ENCODE assay signal across 10 mouse cellular contexts in genomic region chr15:103552096-103552690, GRCm38 (mm10). TPM values are rescaled to one million over a fixed set of nuclear protein-coding genes. Genes with fewer than 3 reads are reported as not detected.
DNase-seq lines count a peak whose midpoint lies in the region; ATAC-seq lines count a peak whose summit lies in the region.
"Had no signal": no experiment of that assay in that cellular context is flagged by ENCODE, and none has a peak within 500 bp of the region (broad histone marks: within the 10 kb centered on the region; RNA-seq: fewer than 3 reads in every experiment).

No protein-coding gene starts in this region.

- no peaks in the 10 kb centered on the region for H3K4me1 ChIP-seq in hindbrain, embryonic 13.5 days (replicated peaks)
- no peaks in the 10 kb centered on the region for H3K4me1 ChIP-seq in hindbrain, embryonic 10.5 days (replicated peaks)
- H3K4me1 ChIP-seq in embryonic facial prominence, embryonic 14.5 days (ENCODE audit: control insufficient read depth, insufficient read depth, low read length) = no peaks in the 10 kb centered on the region
- H3K4me1 ChIP-seq in intestine, embryonic 16.5 days (ENCODE audit: control insufficient read depth, insufficient read depth, low read length) = no peaks in the 10 kb centered on the region
- H3K4me1 ChIP-seq: embryonic facial prominence, embryonic 13.5 days; megakaryocyte, embryonic 14.5 days had no signal

- no peak overlapping the region for H3K4me2 ChIP-seq in hindbrain, embryonic 13.5 days
- no peak overlapping the region for H3K4me2 ChIP-seq in embryonic facial prominence, embryonic 14.5 days (ENCODE audit: low read depth, low read length)
- H3K4me2 ChIP-seq in intestine, embryonic 16.5 days (ENCODE audit: low read depth, low read length) = no peak overlapping the region
- H3K4me2 ChIP-seq: embryonic facial prominence, embryonic 13.5 days had no signal

- H3K36me3 ChIP-seq in hindbrain, embryonic 13.5 days = no peaks in the 10 kb centered on the region
- no peaks in the 10 kb centered on the region for H3K36me3 ChIP-seq in hindbrain, embryonic 10.5 days
- no peaks in the 10 kb centered on the region for H3K36me3 ChIP-seq in embryonic facial prominence, embryonic 14.5 days (ENCODE audit: control insufficient read depth, insufficient read depth, low read length)
- no peaks in the 10 kb centered on the region for H3K36me3 ChIP-seq in intestine, embryonic 16.5 days (ENCODE audit: control insufficient read depth, insufficient read depth, low read length)
- H3K36me3 ChIP-seq: embryonic facial prominence, embryonic 13.5 days had no signal

- H3K27ac ChIP-seq in hindbrain, embryonic 13.5 days = no peak overlapping the region
- H3K27ac ChIP-seq in hindbrain, embryonic 10.5 days = no peak overlapping the region
- no peak overlapping the region for H3K27ac ChIP-seq in embryonic facial prominence, embryonic 14.5 days (replicated peaks; ENCODE audit: low read depth, low read length)
- no peak overlapping the region for H3K27ac ChIP-seq in intestine, embryonic 16.5 days (ENCODE audit: low read length)
- H3K27ac ChIP-seq: embryonic facial prominence, embryonic 13.5 days had no signal

- no peak for DNase-seq in hindbrain, embryonic 10.5 days (ENCODE audit: low spot score)
- DNase-seq in 416B (ENCODE audit: low read depth) (peak; percentile 78), MEL-GATA-1-ER (ENCODE audit: extremely low read depth, low read depth) (peak; percentile 12)
- DNase-seq in embryonic facial prominence, embryonic 14.5 days (ENCODE audit: low spot score) = peak; percentile 83
- no peak for DNase-seq in frontal cortex, postnatal 36 days (ENCODE audit: low spot score in 2 of 2)

- no peaks in the 10 kb centered on the region for H3K9me3 ChIP-seq in hindbrain, embryonic 13.5 days
- H3K9me3 ChIP-seq in hindbrain, embryonic 10.5 days = no peaks in the 10 kb centered on the region
- H3K9me3 ChIP-seq in embryonic facial prominence, embryonic 14.5 days (ENCODE audit: control insufficient read depth, low read length) = no peaks in the 10 kb centered on the region
- no peaks in the 10 kb centered on the region for H3K9me3 ChIP-seq in intestine, embryonic 16.5 days (ENCODE audit: control insufficient read depth, low read length)
- H3K9me3 ChIP-seq: embryonic facial prominence, embryonic 13.5 days; megakaryocyte, embryonic 14.5 days had no signal

- 0 out of 2 replicates have a peak, but pooled peaks have one; percentile 63 for ATAC-seq in hindbrain, embryonic 13.5 days (ENCODE audit: low FRiP score)
- no peak for ATAC-seq in embryonic facial prominence, embryonic 14.5 days (ENCODE audit: low read depth)
- 0 out of 2 replicates have a peak, but pooled peaks have one; percentile 63 for ATAC-seq in intestine, embryonic 16.5 days
- peak; percentile 84 for ATAC-seq in megakaryocyte-erythroid progenitor cell, adult 5-6 weeks (replicated peaks; ENCODE audit: low FRiP score, low TSS enrichment, poor library complexity, severe bottlenecking)

- no peak overlapping the region for H3K9ac ChIP-seq in hindbrain, embryonic 13.5 days
- H3K9ac ChIP-seq in embryonic facial prominence, embryonic 14.5 days (ENCODE audit: low read depth, low read length) = no peak overlapping the region
- no peak overlapping the region for H3K9ac ChIP-seq in intestine, embryonic 16.5 days (ENCODE audit: low read depth, low read length)
- H3K9ac ChIP-seq: embryonic facial prominence, embryonic 13.5 days had no signal

- H3K4me3 ChIP-seq in hindbrain, embryonic 13.5 days = no peak overlapping the region
- no peak overlapping the region for H3K4me3 ChIP-seq in hindbrain, embryonic 10.5 days
- no peak overlapping the region for H3K4me3 ChIP-seq in embryonic facial prominence, embryonic 14.5 days (ENCODE audit: low read depth, low read length)
- no peak overlapping the region for H3K4me3 ChIP-seq in intestine, embryonic 16.5 days (ENCODE audit: low read length)
- H3K4me3 ChIP-seq: embryonic facial prominence, embryonic 13.5 days; megakaryocyte, embryonic 14.5 days had no signal

- WGBS in hindbrain, embryonic 13.5 days = 44% methylated on average over 3 of the region's 3 CpGs
- 44% methylated on average over 3 of the region's 3 CpGs for WGBS in hindbrain, embryonic 10.5 days
- 49% methylated on average over 3 of the region's 3 CpGs for WGBS in embryonic facial prominence, embryonic 14.5 days
- WGBS in intestine, embryonic 16.5 days = 42% methylated on average over 3 of the region's 3 CpGs

- H3K27me3 ChIP-seq in hindbrain, embryonic 13.5 days = no peaks in the 10 kb centered on the region
- H3K27me3 ChIP-seq in hindbrain, embryonic 10.5 days (ENCODE audit: insufficient read depth, poor library complexity, severe bottlenecking) = no peaks in the 10 kb centered on the region
- H3K27me3 ChIP-seq in embryonic facial prominence, embryonic 14.5 days (replicated peaks; ENCODE audit: control insufficient read depth, insufficient read depth, low read length) = no peaks in the 10 kb centered on the region
- no peaks in the 10 kb centered on the region for H3K27me3 ChIP-seq in intestine, embryonic 16.5 days (replicated peaks; ENCODE audit: control insufficient read depth, insufficient read depth, low read length)
- H3K27me3 ChIP-seq: embryonic facial prominence, embryonic 13.5 days had no signal

RNA-seq across cellular contexts. Expression of gene Glycam1, which starts 12.7 kb away (rescaled TPM):
- not detected in 2 replicates for polyA plus RNA-seq in hindbrain, embryonic 13.5 days (2015; fragmentation: Nextera tagmentation; extraction: Ambion mirVana)
- not detected in 2 replicates for polyA plus RNA-seq in hindbrain, embryonic 10.5 days (2016; fragmentation: Nextera tagmentation; extraction: Ambion mirVana)
- polyA plus RNA-seq in embryonic facial prominence, embryonic 14.5 days (2014; fragmentation: Nextera tagmentation; extraction: Ambion mirVana) = not detected in 2 replicates
- not detected in 2 replicates for polyA plus RNA-seq in intestine, embryonic 16.5 days (2015; fragmentation: Nextera tagmentation; extraction: Ambion mirVana)
- not detected in 2 replicates for total RNA-seq in megakaryocyte-erythroid progenitor cell, adult 5-6 weeks (2014; fragmentation: Nextera tagmentation)
- not detected in 2 replicates for total RNA-seq in megakaryocyte-erythroid progenitor cell, adult 5-6 weeks (2017)
- polyA plus RNA-seq: embryonic facial prominence, embryonic 13.5 days had no signal

RNA-seq across cellular contexts. Expression of gene Ppp1r1a, which starts 14.4 kb away (rescaled TPM):
- 99.2 and 101 TPM in 2 replicates for polyA plus RNA-seq in hindbrain, embryonic 13.5 days (2015; fragmentation: Nextera tagmentation; extraction: Ambion mirVana)
- 37.7 and 56.5 TPM in 2 replicates for polyA plus RNA-seq in hindbrain, embryonic 10.5 days (2016; fragmentation: Nextera tagmentation; extraction: Ambion mirVana)
- polyA plus RNA-seq in embryonic facial prominence, embryonic 14.5 days (2014; fragmentation: Nextera tagmentation; extraction: Ambion mirVana) = 16.7 and 18.1 TPM in 2 replicates
- polyA plus RNA-seq in intestine, embryonic 16.5 days (2015; fragmentation: Nextera tagmentation; extraction: Ambion mirVana) = 7.5 and 8.4 TPM in 2 replicates
- total RNA-seq in megakaryocyte-erythroid progenitor cell, adult 5-6 weeks (2014; fragmentation: Nextera tagmentation) = not detected in 2 replicates
- total RNA-seq in megakaryocyte-erythroid progenitor cell, adult 5-6 weeks (2017) = not detected in 2 replicates

RNA-seq across cellular contexts. Expression of gene Pde1b, which starts 49.4 kb away (rescaled TPM):
- polyA plus RNA-seq in hindbrain, embryonic 13.5 days (2015; fragmentation: Nextera tagmentation; extraction: Ambion mirVana) = 81.6 and 84.0 TPM in 2 replicates
- polyA plus RNA-seq in hindbrain, embryonic 10.5 days (2016; fragmentation: Nextera tagmentation; extraction: Ambion mirVana) = 26.8 and 44.9 TPM in 2 replicates
- polyA plus RNA-seq in embryonic facial prominence, embryonic 14.5 days (2014; fragmentation: Nextera tagmentation; extraction: Ambion mirVana) = 6.1 and 7.2 TPM in 2 replicates
- polyA plus RNA-seq in intestine, embryonic 16.5 days (2015; fragmentation: Nextera tagmentation; extraction: Ambion mirVana) = 5.1 and 5.8 TPM in 2 replicates
- 3.6 and 5.8 TPM in 2 replicates for total RNA-seq in megakaryocyte-erythroid progenitor cell, adult 5-6 weeks (2014; fragmentation: Nextera tagmentation)
- total RNA-seq in megakaryocyte-erythroid progenitor cell, adult 5-6 weeks (2017) = 1.3 and 1.5 TPM in 2 replicates

Comparison
In these comparisons a context has a peak if more than half of its experiments do, and no peak if none do; other contexts are left out.
1. DNase-seq: peak in 416B (single experiment), MEL-GATA-1-ER (single experiment) and embryonic facial prominence, embryonic 14.5 days (single experiment); none in hindbrain, embryonic 10.5 days (single experiment) and frontal cortex, postnatal 36 days (0 of 2).